Mouse (Mus musculus) 416B (cell line): Measurements from ENCODE around the gene Gtf2f1.

ENCODE experiments used
- DNase-seq: peaks from one replicate; pipeline ENCODE4 v3.0.0; 2011; ENCODE audit warnings: low read depth

The Gtf2f1 gene

GRCm38 (mm10) chr17:56973956-56974707 lies 37.0 kb downstream of the Gtf2f1 start:
- no peak for DNase-seq

GRCm38 (mm10) chr17:56970081-56970480 lies 41.0 kb downstream of the Gtf2f1 start:
- DNase-seq = no peak

- no peak for DNase-seq
Observed at GRCm38 (mm10) chr17:56969321-56969720, 41.8 kb downstream of the Gtf2f1 start.

- DNase-seq = no peak
Observed at GRCm38 (mm10) chr17:56963646-56964045, 47.4 kb downstream of the Gtf2f1 start.

GRCm38 (mm10) chr17:56962642-56963405 lies 48.3 kb downstream of the Gtf2f1 start:
- peak; percentile 32 for DNase-seq

GRCm38 (mm10) chr17:56961880-56962279 lies 49.2 kb downstream of the Gtf2f1 start:
- DNase-seq = peak; percentile 8

GRCm38 (mm10) chr17:56958667-56959066 lies 52.4 kb downstream of the Gtf2f1 start:
- DNase-seq = no peak

- peak; percentile 85 for DNase-seq
Observed at GRCm38 (mm10) chr17:56957763-56958429, 53.2 kb downstream of the Gtf2f1 start.

GRCm38 (mm10) chr17:56954871-56955270 lies 56.2 kb downstream of the Gtf2f1 start:
- DNase-seq = no peak
